Comparison of ENCODE assay signal across 22 mouse cellular contexts in the genomic region with DNA sequence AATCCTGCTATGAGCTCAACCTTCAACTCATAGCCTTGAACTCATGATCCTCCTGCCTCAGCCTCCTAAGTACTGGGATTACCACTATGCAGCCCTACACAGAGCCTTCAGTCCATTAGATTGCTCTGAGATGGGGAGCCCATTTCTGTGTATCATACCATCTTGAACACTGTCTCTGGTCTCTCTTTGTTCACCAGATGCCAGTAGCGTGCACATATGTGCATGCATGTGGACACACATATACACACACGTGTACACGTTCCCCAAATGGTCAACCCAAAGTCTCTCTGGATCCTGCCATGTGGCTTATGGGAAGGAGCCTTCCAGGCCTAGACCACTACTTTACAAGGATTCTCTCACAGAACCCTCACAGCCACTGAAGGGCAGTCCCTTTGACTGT. TPM values are rescaled to one million over a fixed set of nuclear protein-coding genes. Genes with fewer than 3 reads are reported as not detected.
"Had no signal": no experiment of that assay in that cellular context is flagged by ENCODE, and none has a peak within 500 bp of the region (broad histone marks: within the 10 kb centered on the region; RNA-seq: fewer than 3 reads in every experiment).

No protein-coding gene starts in this region.

- H3K9ac ChIP-seq: forebrain, postnatal 0 days; heart, embryonic 12.5 days; hindbrain, embryonic 13.5 days; hindbrain, embryonic 15.5 days; limb, embryonic 12.5 days; liver, embryonic 13.5 days had no signal

- H3K4me1 ChIP-seq: heart, embryonic 12.5 days; hindbrain, embryonic 13.5 days; hindbrain, embryonic 15.5 days; limb, embryonic 12.5 days; liver, embryonic 13.5 days had no signal

- H3K27ac ChIP-seq: hindbrain, embryonic 13.5 days; hindbrain, embryonic 15.5 days; hindbrain, postnatal 0 days; layer of hippocampus, adult 2 months; left cerebral cortex, adult 2 months; limb, embryonic 10.5 days; limb, embryonic 12.5 days; liver, embryonic 13.5 days had no signal

- H3K4me3 ChIP-seq: heart, embryonic 12.5 days; hindbrain, embryonic 13.5 days; hindbrain, embryonic 15.5 days; layer of hippocampus, adult 2 months; left cerebral cortex, adult 2 months; limb, embryonic 10.5 days; limb, embryonic 12.5 days; liver, embryonic 13.5 days had no signal

- DNase-seq: forebrain, postnatal 0 days; gastrocnemius, postnatal 14 days; heart, adult 18-20 months; heart, postnatal 10 days; kidney, adult 18-20 months; kidney, adult 8-10 months; kidney, postnatal 4 days; liver, embryonic 13.5 days had no signal

- H3K4me2 ChIP-seq: heart, embryonic 12.5 days; hindbrain, embryonic 13.5 days; hindbrain, embryonic 15.5 days; limb, embryonic 12.5 days; liver, embryonic 11.5 days; liver, embryonic 13.5 days had no signal

- ATAC-seq: forebrain, postnatal 0 days; hindbrain, postnatal 0 days had no signal

- H3K9me3 ChIP-seq: hindbrain, embryonic 15.5 days; limb, embryonic 10.5 days had no signal

- H3K27me3 ChIP-seq: heart, embryonic 12.5 days; hindbrain, embryonic 15.5 days; limb, embryonic 12.5 days had no signal

- H3K36me3 ChIP-seq: heart, embryonic 12.5 days; hindbrain, embryonic 13.5 days; hindbrain, embryonic 15.5 days; limb, embryonic 10.5 days; limb, embryonic 12.5 days; liver, embryonic 13.5 days had no signal

RNA-seq across cellular contexts. Expression of a gene that starts 37.4 kb away (rescaled TPM):
- total RNA-seq: heart, postnatal 10 days; heart, postnatal 25 days; hindbrain, postnatal 0 days; layer of hippocampus, adult 2 months; layer of hippocampus, postnatal 10 days; layer of hippocampus, postnatal 25 days; left cerebral cortex, postnatal 14 days; left cerebral cortex, postnatal 36 days had no signal
- polyA plus RNA-seq: hindbrain, embryonic 13.5 days; hindbrain, postnatal 0 days had no signal
